Mouse (Mus musculus): ENCODE measurements around the gene Fgd2. TPM values are rescaled to one million over a fixed set of nuclear protein-coding genes. Genes with fewer than 3 reads are reported as not detected.
A peak's percentile ranks its signal among the peaks of the same experiment; 100 is the strongest.
"Not testable (repeated sequence)": the region's sequence is repeated elsewhere in the genome, so short reads cannot be mapped to it uniquely, and the experiment has no call there.

Gene Fgd2
- total RNA-seq, 2 experiments from 2014 or later = 4.4 to 5.8 TPM

DNA sequence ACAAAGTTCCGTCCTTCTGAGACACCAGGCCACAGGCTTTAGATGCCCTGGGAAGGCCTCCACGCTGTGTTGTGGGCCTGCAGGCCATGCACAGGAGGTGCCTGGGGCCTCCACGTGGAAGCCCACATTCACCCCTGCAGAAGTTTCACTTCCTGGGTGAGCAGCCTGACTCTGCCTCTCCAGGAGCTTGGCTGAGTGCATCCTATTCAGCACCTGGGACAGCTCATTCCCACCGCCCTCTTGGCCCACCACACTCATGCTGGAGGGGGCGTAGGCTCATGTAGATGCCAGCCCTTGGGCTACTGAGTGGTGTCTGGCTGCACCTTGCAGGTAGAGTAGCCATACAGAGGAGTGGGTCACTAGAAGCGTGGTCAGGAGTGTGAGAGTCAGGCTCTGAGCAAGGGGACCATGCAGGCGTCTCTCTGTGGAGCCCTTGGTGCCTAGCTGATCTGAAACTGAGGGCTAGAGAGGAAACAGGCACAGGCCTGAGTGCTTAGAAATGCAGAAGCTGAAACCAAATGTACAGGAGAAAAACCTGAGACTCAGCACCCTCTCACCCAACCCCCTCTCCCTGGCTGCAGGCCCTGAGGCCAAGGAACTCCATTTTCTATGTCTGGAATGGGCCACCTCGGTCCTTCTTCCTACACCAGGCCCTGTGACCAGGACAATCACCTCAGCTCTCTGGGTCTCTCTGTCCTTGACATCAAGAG is 1.4 kb downstream of the Fgd2 start:
- no peak for DNase-seq (ENCODE audit: low spot score in 2 of 2)

DNA sequence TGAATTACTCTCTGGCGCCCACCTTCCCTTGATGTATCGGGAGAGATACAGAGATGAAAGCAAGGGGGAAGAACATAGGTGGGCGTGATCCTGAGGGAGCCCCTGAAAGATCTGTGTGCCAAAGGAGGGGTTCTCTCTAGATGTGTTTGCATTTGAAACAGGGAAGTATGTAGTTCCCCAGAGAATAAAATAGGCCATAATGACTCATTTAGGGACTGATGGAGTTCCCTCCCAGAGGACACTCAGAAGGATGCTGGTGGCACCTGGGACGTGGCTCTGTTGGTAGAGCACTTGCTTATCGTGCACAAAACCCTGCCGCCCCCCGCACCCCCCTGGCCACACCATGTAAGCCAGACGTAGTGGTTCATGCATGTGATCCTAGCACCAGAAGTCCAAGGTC is 2.4 kb downstream of the Fgd2 start:
- DNase-seq (ENCODE audit: low spot score in 2 of 2) = no peak

DNA sequence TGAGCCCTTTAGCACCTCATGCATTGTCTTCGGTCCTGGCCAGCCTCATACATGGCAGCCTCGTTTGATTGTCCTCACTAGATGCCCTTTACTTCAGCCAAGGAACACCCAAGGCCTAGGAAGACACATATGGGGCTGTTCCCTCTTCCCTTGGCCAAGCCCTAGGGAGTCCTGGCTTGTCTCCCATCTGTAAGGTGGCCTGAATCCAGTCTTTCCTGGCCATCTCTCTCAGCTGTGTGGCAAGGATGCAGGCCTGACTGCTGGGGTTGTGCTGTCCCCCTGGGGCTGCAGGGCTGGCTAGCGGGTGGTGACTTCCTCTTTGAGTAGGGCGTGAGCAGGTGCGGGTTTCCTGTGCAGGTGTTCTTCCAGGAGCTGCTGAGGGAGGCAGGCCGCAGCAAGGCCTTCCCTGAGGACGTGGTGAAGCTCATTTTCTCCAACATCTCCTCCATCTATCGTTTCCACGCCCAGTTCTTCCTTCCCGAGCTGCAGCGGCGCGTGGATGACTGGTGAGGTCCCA is 4.4 kb downstream of the Fgd2 start:
- no peak for DNase-seq (ENCODE audit: low spot score in 2 of 2)

DNA sequence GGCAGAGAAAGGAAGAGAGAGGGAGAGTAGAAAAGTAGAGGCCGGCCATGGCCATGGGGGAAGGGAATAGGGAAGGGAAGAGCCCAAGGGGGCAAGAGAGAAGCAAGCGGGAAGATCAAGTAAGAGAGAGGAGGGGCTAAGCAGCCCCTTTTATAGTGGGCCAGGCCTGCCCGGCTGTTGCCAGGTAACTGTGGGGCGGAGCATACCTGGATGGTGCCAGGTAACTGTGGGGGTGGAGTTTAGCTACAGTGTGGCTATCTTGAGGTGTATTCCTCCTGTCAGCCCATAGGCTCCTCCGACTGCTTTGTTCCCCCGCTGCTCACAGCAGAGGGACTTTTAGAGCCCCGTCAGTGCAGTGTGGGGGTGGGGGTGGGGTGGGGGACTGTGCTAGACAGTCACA is 8.0 kb downstream of the Fgd2 start:
- no peak for DNase-seq (ENCODE audit: low spot score in 2 of 2)

DNA sequence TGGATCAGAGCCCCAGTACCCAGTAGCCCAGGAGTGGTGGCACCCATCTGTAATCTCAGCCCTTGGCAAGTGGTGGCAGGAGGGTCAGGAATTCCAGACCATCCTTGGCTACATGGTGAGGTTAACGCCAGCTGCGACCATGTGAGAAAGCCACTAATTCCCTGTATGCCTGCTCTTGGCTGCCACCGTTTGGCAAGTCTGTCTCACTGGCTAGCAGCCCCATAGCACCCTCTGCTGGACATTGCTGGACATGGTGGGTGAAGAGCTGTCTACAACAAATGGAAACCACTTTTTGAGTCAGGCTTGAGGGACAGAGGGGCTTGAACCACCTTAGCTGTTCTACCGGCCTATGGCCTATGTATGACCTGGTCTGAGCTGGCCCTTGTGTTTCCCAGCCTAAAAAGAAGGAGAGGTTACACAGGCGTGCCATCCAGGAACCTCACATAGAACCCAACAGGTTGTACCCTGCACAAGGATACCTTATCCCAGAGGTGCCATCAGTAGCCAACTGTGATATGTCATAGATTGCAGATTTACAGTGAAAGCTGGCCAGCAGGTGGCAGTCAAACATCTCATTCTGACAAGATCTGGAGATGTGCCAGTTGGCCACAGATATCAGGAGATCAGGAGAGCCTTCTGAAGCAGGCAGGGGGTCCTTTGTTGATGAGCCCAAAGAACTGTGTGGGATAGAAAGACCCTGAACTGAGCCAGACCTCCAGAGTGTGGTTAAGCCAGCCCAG is 10.4 kb downstream of the Fgd2 start:
- peak; percentile 82 to 95 for DNase-seq (ENCODE audit: low spot score in 2 of 2)

DNA sequence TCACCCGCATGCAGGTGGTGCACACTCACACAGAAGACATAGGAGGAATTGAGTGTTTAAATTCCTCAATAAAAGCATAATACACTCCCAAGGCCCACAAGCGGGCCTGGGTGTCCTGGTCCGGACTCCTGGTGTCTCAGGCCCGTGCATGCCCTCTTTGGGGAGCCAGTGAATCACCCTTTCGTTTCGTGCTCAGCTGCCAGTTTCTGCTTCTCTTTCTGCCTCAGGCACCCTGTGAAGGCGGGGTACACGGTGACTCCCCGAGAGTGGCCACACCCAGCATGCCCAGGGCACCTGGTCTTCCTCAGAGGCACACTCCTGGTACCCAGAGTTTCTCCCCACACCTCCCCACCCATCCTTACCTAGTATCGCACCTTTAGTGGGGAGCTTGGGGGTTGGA is 15.2 kb downstream of the Fgd2 start:
- no peak for DNase-seq (ENCODE audit: low spot score in 2 of 2)

DNA sequence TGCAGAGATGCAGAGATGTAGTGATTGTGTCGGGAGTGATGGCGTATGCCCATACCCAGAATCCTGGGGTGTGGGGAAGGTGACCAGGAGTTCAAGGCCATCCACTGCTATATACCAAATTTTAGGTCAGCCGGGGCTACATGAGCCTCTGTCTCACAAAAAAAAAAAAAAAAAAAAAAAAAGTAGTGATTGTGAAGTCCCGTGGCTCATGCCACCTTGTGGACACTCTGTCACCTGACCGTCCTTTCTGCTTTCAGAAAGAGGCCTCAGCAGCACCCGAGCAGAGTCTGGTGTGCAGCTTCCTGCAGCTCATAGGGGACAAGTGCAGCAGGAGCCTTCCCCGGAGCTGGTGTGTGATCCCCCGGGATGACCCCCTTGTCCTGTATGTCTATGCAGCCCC is 17.3 kb downstream of the Fgd2 start:
- no peak for DNase-seq (ENCODE audit: low spot score in 2 of 2)

DNA sequence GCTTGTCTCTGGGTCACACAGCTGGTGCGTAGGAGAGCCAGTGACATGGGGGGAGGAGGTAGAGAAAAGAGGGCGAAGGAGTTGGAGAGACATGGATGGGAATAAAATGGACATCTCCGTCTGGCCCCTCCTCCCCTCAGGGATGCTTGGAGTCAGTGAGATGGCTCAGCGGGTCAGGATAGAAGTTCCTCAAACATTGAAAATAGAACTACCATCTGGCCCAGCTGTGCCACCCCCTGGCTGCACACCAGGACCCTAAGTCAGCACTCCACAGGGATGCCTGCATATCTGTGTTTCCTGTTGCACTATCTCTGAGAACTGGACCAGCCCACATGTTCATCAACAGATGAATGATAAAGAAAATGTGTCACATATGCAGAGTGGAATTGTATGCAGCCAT is 19.5 kb downstream of the Fgd2 start:
- no peak for DNase-seq (ENCODE audit: low spot score in 2 of 2)

DNA sequence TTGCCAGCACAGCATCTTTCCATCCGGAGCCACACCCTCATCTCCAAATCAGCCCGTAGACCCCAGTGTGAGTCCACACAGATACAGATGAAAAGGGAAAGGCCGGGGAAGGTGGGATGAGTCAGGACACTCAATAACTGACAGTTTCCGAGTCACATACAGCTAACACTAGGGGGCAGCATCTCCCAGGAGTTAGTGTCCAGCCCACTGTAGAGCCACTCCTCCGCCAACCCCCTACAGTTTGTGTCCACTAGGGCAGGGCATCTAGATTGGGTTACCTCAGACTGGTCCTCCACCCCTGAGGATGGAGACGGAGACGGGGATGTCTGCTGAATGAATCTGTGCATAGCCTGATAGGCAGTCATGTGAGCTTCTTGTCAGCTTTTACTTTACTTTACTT is 20.8 kb downstream of the Fgd2 start:
- DNase-seq (ENCODE audit: low spot score in 2 of 2) = peak in 1 of 2 experiments; percentile 49

DNA sequence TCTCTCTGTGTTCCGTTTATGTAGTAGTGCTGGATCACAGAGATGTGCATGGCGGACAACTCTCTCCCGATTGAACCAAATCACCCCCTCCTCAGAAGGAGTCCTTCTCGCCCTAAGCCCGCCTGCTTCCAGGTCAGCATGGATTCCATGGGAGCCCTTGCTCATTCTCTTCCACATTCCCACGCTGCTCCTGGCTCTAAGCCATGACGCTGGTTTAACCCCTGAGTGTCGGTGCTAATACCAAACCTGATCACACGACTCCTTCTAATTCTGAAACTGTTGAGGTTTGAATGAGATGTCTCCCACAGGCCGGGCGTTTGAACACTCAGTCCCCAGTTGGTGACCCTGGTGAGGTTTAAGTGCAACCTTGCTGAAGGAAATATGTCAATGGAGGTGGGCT is 21.7 kb downstream of the Fgd2 start:
- DNase-seq (ENCODE audit: low spot score in 2 of 2) = no peak

DNA sequence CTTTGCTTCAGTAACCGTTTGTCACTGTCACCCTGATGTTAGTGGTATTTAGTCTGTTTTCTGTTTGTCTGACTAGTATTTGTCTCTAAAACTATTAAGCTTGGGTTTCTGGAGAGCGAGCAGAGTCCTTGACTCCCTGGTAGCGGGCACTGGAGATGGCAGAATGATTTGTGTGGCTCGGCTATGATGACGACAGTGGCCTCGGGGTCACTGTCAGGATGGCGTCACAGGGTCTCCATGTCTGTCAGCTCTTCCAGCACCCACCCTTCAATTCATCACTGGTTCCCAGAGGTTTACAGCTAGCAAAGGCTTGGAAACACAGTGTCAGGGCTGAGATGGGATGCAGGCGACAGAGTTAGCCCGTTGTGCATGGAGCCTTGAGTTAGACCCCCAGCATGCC is 23.2 kb downstream of the Fgd2 start:
- DNase-seq (ENCODE audit: low spot score in 2 of 2) = no peak

DNA sequence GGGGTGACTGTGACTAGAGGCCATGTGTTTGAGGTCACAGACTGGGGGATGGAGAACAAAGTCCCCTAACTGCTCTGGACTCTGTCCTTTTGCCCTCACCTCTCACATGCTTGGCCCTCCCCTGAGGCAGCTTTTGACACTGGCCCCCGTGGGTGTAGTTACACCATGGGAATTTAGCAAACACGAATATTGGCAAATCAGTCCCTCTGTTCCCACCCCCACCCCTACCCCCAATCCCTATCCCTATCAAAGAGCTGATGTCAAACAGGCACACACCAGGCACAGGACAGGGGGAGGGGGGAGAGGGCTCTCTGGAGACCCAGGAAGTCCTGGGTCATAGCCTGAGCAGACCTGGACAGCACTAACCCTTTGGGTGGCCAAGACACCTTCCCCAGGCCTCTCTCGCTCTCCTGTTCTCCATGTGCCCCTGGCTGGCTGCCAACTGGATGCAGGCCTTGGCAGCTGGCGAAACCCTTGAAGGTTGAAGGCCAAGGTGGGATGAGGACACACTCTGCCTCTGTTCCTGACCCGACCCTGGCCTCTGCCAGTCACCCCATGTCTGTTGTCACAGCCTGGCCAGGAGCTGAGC is 24.2 kb downstream of the Fgd2 start:
- no peak for DNase-seq (ENCODE audit: low spot score in 2 of 2)

DNA sequence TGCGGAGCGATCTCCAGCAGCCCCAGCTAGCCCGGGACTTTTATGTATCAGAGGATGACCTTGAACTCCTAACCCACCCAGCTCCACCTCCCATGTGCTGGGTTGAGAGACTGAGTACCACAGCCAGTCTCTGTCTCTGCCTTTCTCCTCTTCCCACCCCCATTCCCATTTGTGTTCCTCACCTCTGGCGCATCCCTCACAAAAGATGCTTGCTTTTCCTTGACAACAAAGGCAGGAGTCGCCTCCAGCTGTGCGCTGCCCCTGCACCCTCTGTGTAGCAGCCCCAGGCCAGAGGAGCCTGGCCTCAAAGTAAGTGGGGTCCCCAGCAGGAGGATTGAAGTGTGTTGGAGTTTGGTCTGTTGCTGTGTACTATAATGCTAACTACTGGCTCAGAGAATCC is 25.0 kb downstream of the Fgd2 start:
- no peak for DNase-seq (ENCODE audit: low spot score in 2 of 2)

DNA sequence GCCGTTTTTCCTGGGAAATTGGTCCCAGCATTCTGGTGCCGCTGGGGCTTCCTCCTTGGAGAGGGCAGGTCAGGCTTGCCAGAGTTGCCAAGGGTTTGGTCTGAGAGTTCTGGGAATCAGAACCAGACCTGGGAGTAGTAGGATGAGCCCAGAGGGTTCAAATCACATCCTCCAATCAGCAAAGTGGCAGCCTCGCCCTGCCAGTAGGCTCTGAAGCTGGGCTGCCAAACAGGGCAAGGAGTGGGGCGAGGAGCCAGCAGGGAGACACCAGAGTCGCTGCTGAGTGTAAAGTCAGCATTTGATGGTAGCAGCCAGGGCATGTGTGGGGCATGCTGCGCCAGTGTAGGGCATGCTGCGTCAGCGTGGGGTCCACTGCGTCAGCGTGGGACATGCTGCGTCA is 28.3 kb downstream of the Fgd2 start:
- DNase-seq (ENCODE audit: low spot score in 2 of 2) = no peak

DNA sequence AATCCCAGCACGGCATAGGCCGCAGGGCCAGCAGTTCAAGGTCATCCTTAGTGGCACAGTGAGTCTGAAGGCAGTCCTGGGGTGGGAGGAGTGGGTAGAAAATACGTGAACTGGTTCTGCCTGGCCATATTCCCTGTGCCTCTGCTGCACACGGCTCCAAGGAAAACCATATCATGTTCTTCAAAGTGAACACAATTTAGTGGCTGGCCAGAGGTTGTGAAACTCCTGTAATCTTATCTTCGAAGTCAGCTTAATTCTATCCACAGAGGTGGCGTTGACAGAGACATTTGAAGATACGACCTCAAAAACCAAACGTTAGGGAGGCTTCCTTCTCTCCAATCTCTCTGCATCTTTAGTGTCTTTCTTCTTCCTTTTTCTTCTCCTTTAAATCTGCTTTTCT is 30.6 kb downstream of the Fgd2 start:
- no peak for DNase-seq (ENCODE audit: low spot score in 2 of 2)

DNA sequence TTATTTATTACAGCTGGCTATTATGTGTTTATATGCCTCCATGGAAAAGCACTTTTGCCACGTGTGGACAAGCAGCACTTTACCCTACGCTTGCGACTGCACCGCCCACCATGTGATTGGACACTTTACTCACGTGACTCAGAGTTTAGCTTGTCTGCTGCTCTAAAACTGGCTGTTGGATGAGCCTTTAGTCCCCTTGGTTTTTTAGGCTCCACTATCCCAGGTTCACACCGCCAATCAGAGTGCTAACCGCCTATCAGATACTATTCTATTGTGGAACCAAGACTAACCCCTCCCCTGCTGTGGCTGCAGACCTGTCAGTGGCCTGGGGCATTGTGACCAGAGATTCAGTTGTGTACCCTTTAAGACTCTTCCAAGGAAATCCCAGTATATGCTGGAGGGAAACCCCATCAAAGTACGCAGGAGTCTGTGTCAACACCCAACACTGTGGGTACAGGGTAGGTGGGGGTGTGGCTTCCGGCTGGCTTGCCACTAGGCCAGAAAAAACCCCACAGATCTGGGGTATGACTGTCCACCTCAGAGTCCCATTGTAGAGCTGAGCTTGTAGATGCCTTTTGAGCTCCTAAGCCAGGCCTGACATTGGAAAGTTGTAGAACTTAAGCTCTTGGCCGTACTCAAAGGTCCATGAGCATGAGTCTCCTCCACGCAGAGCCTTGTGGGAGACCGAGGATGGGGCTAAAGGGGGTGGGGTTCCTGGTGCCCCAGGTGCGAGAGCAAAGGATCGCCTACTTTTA is 32.8 kb downstream of the Fgd2 start:
- no peak for DNase-seq (ENCODE audit: low spot score in 2 of 2)

DNA sequence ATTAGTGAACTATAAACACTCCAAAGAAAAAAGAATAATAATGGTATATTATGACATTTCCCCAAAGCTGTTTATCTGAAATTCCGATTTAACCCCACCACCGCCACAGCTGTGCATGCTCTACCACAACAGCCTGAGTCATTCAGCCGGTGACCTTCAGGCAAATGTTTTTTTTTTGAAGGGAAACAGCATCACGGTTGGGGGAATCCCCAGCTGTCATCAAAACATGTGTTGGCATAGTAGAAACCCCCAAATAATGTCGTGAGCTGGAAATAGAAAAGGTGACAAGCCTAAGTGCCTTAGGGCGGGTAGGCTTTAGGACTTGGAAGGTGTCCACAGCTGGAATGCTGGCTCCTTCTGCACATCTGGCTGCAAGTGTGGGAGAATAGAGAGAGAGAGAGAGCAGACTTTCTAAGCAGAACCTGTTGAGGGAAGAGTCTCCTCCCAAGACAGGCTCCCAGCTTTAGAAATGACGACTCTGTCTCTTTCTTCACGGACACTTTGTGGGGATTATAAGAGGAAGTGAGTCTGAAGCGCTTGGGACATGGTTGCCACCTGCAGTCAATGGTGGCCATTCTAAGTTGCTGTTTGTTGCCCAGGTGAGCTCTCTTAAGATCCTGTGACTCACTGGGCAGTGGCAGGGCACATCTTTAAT is 33.5 kb downstream of the Fgd2 start:
- DNase-seq (ENCODE audit: low spot score in 2 of 2) = no peak

DNA sequence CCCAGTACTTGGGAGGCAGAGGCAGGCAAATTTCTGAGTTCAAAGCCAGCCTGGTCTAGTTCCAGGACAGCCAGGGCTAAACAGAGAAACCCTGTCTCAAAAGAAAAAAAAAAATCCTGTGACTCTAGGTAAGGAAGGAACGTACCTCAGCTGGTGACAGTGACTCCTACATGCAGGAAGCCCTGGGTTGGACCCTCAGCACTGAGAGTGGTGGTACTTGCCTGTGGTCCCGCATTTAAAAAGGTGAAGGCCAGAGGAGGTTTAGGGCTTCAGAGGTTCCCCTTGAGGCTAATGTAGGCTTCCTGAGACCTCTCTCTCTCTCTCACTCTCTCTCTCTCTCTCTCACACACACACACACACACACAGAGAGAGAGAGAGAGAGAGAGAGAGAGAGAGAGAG is 34.0 kb downstream of the Fgd2 start:
- not testable (repeated sequence) for DNase-seq (ENCODE audit: low spot score in 2 of 2)

DNA sequence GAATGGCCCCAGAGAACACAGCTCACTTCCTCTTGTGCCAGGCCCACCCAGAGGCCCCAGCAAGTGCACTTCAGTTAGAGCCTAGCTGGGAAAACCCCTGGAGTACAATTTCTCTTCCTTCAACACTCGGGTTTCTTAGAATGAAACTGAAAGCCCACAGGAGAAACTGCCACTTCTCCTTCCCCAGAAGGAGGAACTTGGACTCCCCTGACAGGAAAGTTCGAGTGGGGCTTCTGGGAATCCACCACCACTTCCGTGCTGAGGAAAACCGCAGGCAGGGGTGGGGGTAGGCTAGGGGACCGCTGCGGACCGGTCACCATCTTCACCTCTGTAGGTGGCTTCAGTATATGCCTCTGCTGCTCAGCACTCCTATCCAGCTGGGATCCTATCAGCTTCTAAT is 34.7 kb downstream of the Fgd2 start:
- DNase-seq (ENCODE audit: low spot score in 2 of 2) = no peak

DNA sequence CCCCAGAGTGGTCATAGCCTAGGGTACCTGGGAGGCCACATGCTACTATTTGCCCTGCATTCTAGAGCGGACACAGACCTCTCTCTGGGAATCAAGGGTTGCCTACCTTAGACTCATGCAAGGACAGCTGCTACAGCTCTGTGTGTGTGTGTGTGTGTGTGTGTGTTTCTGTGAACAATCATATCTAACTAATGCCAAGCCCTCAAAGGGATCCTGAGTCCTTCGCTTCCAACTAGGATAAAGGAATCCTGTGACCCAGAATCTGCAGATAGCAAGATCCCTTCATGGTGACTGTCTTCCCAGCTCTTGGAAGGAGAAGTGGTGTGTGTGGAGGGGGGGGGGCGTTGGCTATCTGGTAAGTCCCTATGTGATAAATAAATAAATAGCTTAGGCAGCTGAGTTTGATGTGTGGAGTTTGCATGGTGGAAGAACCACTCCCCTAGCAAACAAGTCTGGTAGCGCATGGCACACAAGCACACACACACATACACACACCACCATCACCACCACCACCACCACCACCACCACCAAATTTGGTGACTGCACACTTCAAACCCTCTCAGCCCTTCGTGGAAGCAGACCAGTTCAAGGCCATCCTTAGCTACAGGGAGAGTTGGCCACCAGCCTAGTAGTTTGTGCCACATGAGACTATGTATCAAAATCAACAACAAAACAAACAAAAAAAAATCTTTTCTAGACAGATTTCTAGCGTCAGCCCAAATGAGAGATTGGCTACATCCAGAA is 35.5 kb downstream of the Fgd2 start:
- DNase-seq (ENCODE audit: low spot score in 2 of 2) = no peak

Measured in layer of hippocampus, adult 18-20 months (tissue).